Comparison of ENCODE assay signal across 46 mouse cellular contexts in genomic region chr1:72992209-72992608, GRCm38 (mm10). TPM values are rescaled to one million over a fixed set of nuclear protein-coding genes. Genes with fewer than 3 reads are reported as not detected.
"Had no signal": no experiment of that assay in that cellular context is flagged by ENCODE, and none has a peak within 500 bp of the region (broad histone marks: within the 10 kb centered on the region; RNA-seq: fewer than 3 reads in every experiment).

No protein-coding gene starts in this region.

- ATAC-seq: liver, embryonic 12.5 days; liver, postnatal 0 days; lung, postnatal 0 days; midbrain, embryonic 13.5 days; midbrain, embryonic 15.5 days; midbrain, embryonic 16.5 days had no signal

- H3K9ac ChIP-seq: limb, embryonic 12.5 days; limb, embryonic 13.5 days; limb, embryonic 15.5 days; liver, embryonic 12.5 days; liver, embryonic 13.5 days; liver, embryonic 14.5 days; liver, embryonic 15.5 days; liver, postnatal 0 days; lung, embryonic 14.5 days; lung, embryonic 15.5 days; midbrain, embryonic 12.5 days; midbrain, embryonic 13.5 days; midbrain, embryonic 15.5 days; neural tube, embryonic 12.5 days; neural tube, embryonic 13.5 days had no signal

- H3K27ac ChIP-seq: limb, embryonic 10.5 days; limb, embryonic 15.5 days; liver, embryonic 12.5 days; liver, embryonic 13.5 days; liver, embryonic 14.5 days; liver, embryonic 15.5 days; lung, embryonic 15.5 days; macrophage; midbrain, embryonic 12.5 days; midbrain, embryonic 13.5 days; midbrain, embryonic 15.5 days; neural tube, embryonic 12.5 days; neural tube, embryonic 13.5 days had no signal

- H3K4me2 ChIP-seq: limb, embryonic 12.5 days; limb, embryonic 13.5 days; limb, embryonic 15.5 days; liver, embryonic 11.5 days; liver, embryonic 12.5 days; liver, embryonic 13.5 days; liver, embryonic 15.5 days; lung, embryonic 14.5 days; lung, embryonic 15.5 days; midbrain, embryonic 11.5 days; midbrain, embryonic 12.5 days; midbrain, embryonic 13.5 days; midbrain, embryonic 15.5 days; neural tube, embryonic 12.5 days; neural tube, embryonic 13.5 days had no signal

- H3K4me3 ChIP-seq: limb, embryonic 10.5 days; limb, embryonic 12.5 days; limb, embryonic 13.5 days; limb, embryonic 15.5 days; liver, embryonic 12.5 days; liver, embryonic 13.5 days; liver, embryonic 15.5 days; lung, embryonic 15.5 days; megakaryocyte, embryonic 14.5 days; midbrain, embryonic 10.5 days; midbrain, embryonic 12.5 days; midbrain, embryonic 13.5 days; midbrain, embryonic 15.5 days; myocyte; neural tube, embryonic 12.5 days; neural tube, embryonic 13.5 days had no signal

- H3K9me3 ChIP-seq: limb, embryonic 10.5 days; limb, embryonic 13.5 days; limb, embryonic 15.5 days; liver, embryonic 12.5 days; liver, embryonic 13.5 days; liver, embryonic 15.5 days; lung, embryonic 15.5 days; midbrain, embryonic 10.5 days; midbrain, embryonic 12.5 days; midbrain, embryonic 13.5 days; midbrain, embryonic 15.5 days; neural tube, embryonic 12.5 days had no signal

- H3K27me3 ChIP-seq: limb, embryonic 12.5 days; limb, embryonic 13.5 days; limb, embryonic 15.5 days; lung, embryonic 15.5 days; megakaryocyte, embryonic 14.5 days; midbrain, embryonic 12.5 days; midbrain, embryonic 13.5 days; midbrain, embryonic 15.5 days; neural tube, embryonic 12.5 days; neural tube, embryonic 13.5 days had no signal

- H3K4me1 ChIP-seq: limb, embryonic 10.5 days; liver, embryonic 12.5 days; liver, embryonic 13.5 days; liver, embryonic 15.5 days; lung, embryonic 15.5 days; megakaryocyte, embryonic 14.5 days; midbrain, embryonic 10.5 days; midbrain, embryonic 12.5 days; midbrain, embryonic 13.5 days; midbrain, embryonic 15.5 days; neural tube, embryonic 12.5 days; neural tube, embryonic 13.5 days had no signal

- H3K36me3 ChIP-seq: limb, embryonic 10.5 days; limb, embryonic 12.5 days; limb, embryonic 13.5 days; limb, embryonic 15.5 days; liver, embryonic 12.5 days; liver, embryonic 13.5 days; liver, embryonic 15.5 days; lung, embryonic 15.5 days; midbrain, embryonic 10.5 days; midbrain, embryonic 12.5 days; midbrain, embryonic 13.5 days; midbrain, embryonic 15.5 days; neural tube, embryonic 12.5 days; neural tube, embryonic 13.5 days had no signal

- DNase-seq: left cerebral cortex, postnatal 4 days; liver; liver, embryonic 13.5 days; liver, postnatal 0 days; lung, adult 18-20 months; lung, adult 2 months; lung, embryonic 14.5 days; lung, postnatal 10 days; lung, postnatal 14 days; lung, postnatal 36 days; lung, postnatal 4 days; midbrain, embryonic 14.5 days had no signal

RNA-seq across cellular contexts. Expression of gene Tnp1, which starts 23.5 kb away (rescaled TPM):
- total RNA-seq: left cerebral cortex, postnatal 14 days; left cerebral cortex, postnatal 25 days; left cerebral cortex, postnatal 36 days; left cerebral cortex, postnatal 4 days; liver, adult 2 months; megakaryocyte progenitor cell, adult 5-6 weeks; megakaryocyte, adult 5-6 weeks; megakaryocyte-erythroid progenitor cell, adult 5-6 weeks; midbrain, postnatal 0 days had no signal
- polyA plus RNA-seq: limb, embryonic 10.5 days; limb, embryonic 11.5 days; limb, embryonic 12.5 days; limb, embryonic 13.5 days; limb, embryonic 14.5 days; limb, embryonic 15.5 days; liver, adult 2 months; liver, embryonic 11.5 days; liver, embryonic 12.5 days; liver, embryonic 13.5 days; liver, embryonic 14.5 days; liver, embryonic 15.5 days; liver, embryonic 16.5 days; liver, postnatal 0 days; lung, adult 2 months; lung, embryonic 14.5 days; lung, embryonic 15.5 days; lung, embryonic 16.5 days; lung, postnatal 0 days; macrophage; midbrain, embryonic 10.5 days; midbrain, embryonic 11.5 days; midbrain, embryonic 12.5 days; midbrain, embryonic 13.5 days; midbrain, embryonic 14.5 days; midbrain, embryonic 15.5 days; midbrain, embryonic 16.5 days; midbrain, postnatal 0 days; myocyte; neural tube, embryonic 11.5 days; neural tube, embryonic 12.5 days; neural tube, embryonic 13.5 days had no signal
